Mouse (Mus musculus): ENCODE measurements around the gene Tulp4.
A peak's percentile ranks its signal among the peaks of the same experiment; 100 is the strongest.

Gene Tulp4

DNA sequence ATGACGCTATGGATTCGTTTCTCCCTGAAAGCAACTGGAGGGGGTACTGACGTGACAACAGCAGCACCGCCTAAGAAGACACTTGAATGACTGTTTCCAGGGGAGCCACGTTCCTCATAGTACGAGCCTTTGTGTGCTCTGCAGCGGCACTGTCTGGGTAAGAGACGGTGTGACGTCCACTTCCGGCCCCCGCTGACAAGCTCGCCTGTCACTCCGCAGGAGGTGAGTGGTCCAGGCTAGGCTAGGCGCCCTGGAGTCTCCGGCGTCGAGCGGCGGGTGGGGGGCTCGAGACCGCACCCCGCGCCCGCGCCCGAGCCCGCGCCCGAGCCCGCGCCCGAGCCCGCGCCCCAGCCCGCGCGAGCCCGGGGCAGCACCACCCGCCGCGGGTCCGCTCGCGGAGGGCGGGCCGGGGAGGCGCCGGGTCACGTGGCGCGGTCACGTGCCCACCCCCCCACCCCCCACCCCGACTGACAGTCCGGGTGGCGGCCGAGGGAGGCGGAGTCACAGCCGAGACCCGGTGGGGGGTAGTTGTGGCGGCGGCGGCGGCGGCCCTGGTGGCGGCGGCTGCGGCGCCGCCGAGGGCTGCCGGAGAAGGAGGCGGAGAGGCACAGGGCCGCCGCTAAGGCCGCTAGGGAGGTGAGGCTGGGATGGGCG lies at the start of gene Tulp4:
Gene Tulp4 (plus strand): TSS at position 77 of the 654 bp plus-strand sequence.
- DNase-seq (ENCODE audit: low spot score) = peak; percentile 73

DNA sequence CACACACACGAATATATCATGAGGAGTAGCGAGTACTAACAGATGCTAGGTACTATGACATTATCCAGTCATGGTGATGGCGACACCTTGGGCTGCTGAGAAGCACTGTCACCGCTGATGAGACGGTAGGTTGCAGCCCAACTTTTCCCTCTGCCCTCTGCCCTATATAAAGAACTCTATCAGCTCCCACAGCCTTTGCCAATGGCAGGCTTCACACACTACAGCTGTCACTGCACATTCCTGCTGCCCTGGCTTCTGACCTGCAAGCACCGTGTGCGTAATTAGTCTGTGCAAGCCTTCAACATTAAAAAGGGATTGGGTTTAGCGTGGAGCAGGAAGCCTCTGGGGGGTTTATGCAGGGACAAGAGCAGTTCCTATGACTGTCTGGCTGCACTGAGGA lies 43.4 kb upstream of the Tulp4 start:
- no peak for DNase-seq (ENCODE audit: low spot score)

GRCm38 (mm10) chr17:6063532-6063931 lies 42.7 kb upstream of the Tulp4 start:
- DNase-seq (ENCODE audit: low spot score) = no peak

DNA sequence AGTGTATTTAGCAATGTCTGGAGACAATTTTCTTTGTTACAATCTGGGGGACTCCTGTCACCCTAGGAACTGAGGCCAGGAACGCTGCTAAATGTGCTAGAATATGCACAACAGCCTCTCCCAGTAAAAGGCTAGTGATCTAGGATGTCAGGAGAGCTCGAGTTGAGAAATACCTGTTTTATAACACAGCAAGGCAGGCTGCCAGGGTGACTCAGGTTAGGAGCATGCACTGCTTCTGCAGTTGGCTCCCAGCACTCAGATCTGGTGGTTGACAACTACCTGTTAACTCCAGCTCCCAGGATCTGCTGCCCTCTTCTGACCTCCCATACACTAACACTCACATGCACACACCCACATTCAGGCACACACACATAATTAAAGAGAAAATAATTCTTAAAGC lies 40.2 kb upstream of the Tulp4 start:
- DNase-seq (ENCODE audit: low spot score) = no peak

DNA sequence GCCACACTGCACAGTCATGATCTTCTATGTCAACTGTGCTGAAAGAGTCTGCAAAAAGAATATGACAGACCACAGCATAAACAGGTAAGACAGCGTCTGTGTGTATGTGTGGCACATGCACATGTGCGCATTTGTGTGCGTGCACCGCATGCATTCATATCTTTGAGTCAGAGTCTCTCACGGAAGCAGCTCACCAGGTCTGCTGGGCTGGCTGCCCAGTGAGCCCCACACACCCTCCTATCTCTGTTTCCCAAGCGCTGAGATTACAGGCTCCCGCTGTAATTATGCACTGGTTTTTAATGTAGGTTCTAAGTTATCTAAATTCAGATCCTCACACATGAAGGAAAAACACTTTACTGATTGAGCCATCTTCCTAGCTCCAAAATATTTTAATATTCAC lies 38.6 kb upstream of the Tulp4 start:
- DNase-seq (ENCODE audit: low spot score) = no peak

GRCm38 (mm10) chr17:6069866-6070265 lies 36.4 kb upstream of the Tulp4 start:
- no peak for DNase-seq (ENCODE audit: low spot score)

- DNase-seq (ENCODE audit: low spot score) = no peak
Observed at GRCm38 (mm10) chr17:6073405-6073804, 32.8 kb upstream of the Tulp4 start.

DNA sequence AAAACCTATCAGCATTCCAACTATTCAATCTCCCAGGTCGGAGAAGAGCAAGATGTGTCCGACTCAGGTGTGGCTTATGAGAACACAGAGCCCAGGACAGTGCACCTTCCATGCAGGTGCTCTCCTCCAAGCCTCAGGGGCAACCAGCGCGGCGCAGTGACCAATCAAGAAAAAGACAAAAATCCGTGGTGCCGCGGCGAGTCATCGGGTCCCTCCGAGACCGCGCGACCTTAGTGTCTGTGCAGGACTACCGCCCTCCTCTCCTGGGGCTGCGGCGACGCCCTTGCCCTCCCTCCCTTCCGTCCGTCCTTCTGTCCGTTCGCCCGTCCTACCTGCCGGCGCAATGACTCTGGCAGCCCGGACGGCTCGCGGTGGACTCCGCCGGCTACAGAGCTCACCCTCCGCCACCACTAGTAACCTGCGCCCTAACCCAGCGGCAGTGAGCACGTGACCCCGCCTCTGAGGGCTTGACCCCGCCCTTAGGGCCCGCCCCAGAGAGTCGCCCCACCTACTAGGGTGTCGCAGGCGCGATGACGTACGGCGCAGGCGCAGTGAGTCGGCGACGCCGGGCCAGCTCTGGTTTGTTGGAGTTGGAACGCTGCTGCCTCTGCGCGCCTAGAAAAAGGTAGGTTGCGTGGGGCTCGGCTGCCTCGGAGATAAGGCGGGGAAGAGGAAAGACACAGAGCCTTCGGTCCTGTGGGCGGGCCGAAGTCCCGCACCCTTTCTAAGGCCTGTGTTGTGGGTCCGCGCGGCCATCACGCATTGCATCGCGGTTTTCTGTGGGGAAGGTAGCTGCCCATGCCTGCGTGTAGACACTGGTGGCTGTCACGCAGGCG lies 26.7 kb upstream of the Tulp4 start, which contains the start of the genes Serac1 and Gtf2h5:
Gene Serac1 (minus strand): TSS at position 455 of the 836 bp plus-strand sequence.
Gene Gtf2h5 (plus strand): TSS at position 500 of the 836 bp plus-strand sequence.
- DNase-seq (ENCODE audit: low spot score) = peak; percentile 98

- DNase-seq (ENCODE audit: low spot score) = no peak
Observed at GRCm38 (mm10) chr17:6083323-6083890, 22.8 kb upstream of the Tulp4 start.

GRCm38 (mm10) chr17:6091604-6092003 lies 14.6 kb upstream of the Tulp4 start:
- DNase-seq (ENCODE audit: low spot score) = no peak

DNA sequence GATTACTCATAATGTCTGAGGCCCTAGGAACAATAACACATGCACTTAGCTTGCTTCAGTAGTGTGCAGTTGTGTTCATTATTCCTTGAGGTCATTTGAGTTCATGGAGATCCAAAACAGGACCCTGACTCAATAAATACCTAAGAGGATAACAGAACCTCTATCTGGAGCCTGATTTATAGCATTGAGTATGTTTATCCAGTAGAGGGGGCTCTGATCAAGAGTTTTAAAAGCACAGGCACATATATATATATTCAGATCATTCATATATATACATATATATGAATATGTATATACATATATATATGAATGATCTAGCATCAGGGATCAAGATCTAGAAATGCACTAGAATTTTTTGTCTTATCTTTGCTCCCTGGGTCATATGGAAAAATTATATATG lies 10.7 kb upstream of the Tulp4 start:
- no peak for DNase-seq (ENCODE audit: low spot score)

DNA sequence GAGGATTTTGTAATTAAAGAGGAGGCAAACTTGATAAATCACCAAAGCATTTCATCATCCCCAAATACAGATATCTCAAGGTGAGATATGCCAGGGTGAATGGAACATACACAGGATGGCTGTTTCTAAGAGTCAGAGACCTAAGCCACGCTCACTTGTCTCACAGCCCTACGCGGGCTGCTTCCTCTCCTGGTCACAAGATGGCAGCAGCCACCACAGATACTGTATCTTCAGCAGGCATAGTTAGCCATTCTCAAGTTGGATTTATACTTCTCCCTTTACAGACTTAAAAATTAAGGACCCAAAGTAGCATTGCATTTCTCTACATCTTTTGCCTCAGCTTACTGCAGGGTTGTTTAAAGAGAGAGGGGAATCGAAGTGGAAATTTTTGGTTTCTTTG lies 8.4 kb upstream of the Tulp4 start:
- DNase-seq (ENCODE audit: low spot score) = peak; percentile 47

- DNase-seq (ENCODE audit: low spot score) = no peak
Observed at GRCm38 (mm10) chr17:6102287-6102686, 4.0 kb upstream of the Tulp4 start.

DNA sequence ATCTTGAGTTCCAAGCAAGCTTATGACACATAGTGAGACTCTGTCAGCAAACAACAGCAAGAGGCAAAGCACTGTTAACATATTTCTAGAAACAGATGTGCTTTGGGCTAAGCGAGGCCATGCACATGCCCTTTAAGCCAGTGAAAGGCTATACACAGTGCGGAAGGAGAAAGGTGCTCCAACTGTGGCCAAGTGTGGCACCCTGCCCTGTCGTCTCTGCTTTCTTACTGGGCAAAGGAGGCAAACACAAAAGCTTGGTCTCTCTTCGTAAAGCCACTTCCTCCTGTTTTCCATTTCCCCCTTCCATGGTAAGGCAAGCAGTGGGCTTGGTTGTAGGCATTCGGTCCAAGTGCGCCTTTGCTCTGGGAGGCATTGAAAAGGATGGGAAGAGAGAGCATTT lies 2.7 kb upstream of the Tulp4 start:
- DNase-seq (ENCODE audit: low spot score) = no peak

- peak; percentile 54 for DNase-seq (ENCODE audit: low spot score)
Observed at GRCm38 (mm10) chr17:6107015-6107601, 871 bp downstream of the Tulp4 start.

- no peak for DNase-seq (ENCODE audit: low spot score)
Observed at GRCm38 (mm10) chr17:6108175-6108574, 1.9 kb downstream of the Tulp4 start.

DNA sequence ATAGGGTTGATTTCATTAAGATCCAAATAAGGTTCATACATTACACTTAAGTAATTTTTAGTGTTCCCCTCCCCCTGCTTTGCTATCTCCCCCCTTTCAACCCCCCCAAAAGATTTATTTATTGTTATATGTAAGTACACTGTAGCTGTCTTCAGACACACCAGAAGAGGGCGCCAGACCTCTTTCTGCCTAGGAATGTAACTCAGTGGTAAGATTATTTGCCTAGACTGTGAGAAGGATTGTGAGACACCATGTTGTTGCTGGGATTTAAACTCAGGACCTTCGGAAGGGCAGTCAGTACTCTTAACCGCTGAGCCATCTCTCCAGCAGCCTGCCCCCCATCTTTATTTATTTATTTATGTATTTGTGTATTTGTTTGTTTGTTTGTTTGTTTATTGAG lies 4.7 kb downstream of the Tulp4 start:
- DNase-seq (ENCODE audit: low spot score) = no peak

GRCm38 (mm10) chr17:6113653-6114052 lies 7.4 kb downstream of the Tulp4 start:
- no peak for DNase-seq (ENCODE audit: low spot score)

GRCm38 (mm10) chr17:6115085-6115484 lies 8.8 kb downstream of the Tulp4 start:
- DNase-seq (ENCODE audit: low spot score) = no peak

GRCm38 (mm10) chr17:6117148-6117725 lies 11.0 kb downstream of the Tulp4 start:
- DNase-seq (ENCODE audit: low spot score) = no peak

GRCm38 (mm10) chr17:6117917-6118316 lies 11.7 kb downstream of the Tulp4 start:
- no peak for DNase-seq (ENCODE audit: low spot score)

GRCm38 (mm10) chr17:6118861-6119260 lies 12.6 kb downstream of the Tulp4 start:
- no peak for DNase-seq (ENCODE audit: low spot score)

Data from urinary bladder, postnatal 25 days (tissue).